Comparison of ENCODE assay signal across 31 mouse cellular contexts in genomic region chr7:52278262-52278661, GRCm38 (mm10).
"Had no signal": no experiment of that assay in that cellular context is flagged by ENCODE, and none has a peak within 500 bp of the region (broad histone marks: within the 10 kb centered on the region; RNA-seq: fewer than 3 reads in every experiment).

No protein-coding gene starts in this region.

- H3K9me3 ChIP-seq: limb, embryonic 12.5 days; limb, embryonic 13.5 days; liver, embryonic 12.5 days; liver, embryonic 13.5 days; lung, embryonic 15.5 days; midbrain, embryonic 10.5 days; midbrain, embryonic 12.5 days; midbrain, embryonic 13.5 days; midbrain, embryonic 15.5 days; neural tube, embryonic 12.5 days; neural tube, embryonic 13.5 days had no signal

- H3K4me1 ChIP-seq: limb, embryonic 12.5 days; limb, embryonic 13.5 days; liver, embryonic 12.5 days; liver, embryonic 13.5 days; liver, embryonic 15.5 days; lung, embryonic 15.5 days; megakaryocyte, embryonic 14.5 days; midbrain, embryonic 10.5 days; midbrain, embryonic 12.5 days; midbrain, embryonic 13.5 days; midbrain, embryonic 15.5 days; neural tube, embryonic 12.5 days; neural tube, embryonic 13.5 days had no signal

- ATAC-seq: liver, embryonic 12.5 days; liver, postnatal 0 days; lung, postnatal 0 days; midbrain, embryonic 13.5 days; midbrain, embryonic 15.5 days; midbrain, embryonic 16.5 days had no signal

- H3K4me2 ChIP-seq: limb, embryonic 12.5 days; limb, embryonic 13.5 days; liver, embryonic 11.5 days; liver, embryonic 12.5 days; liver, embryonic 13.5 days; liver, embryonic 15.5 days; lung, embryonic 14.5 days; lung, embryonic 15.5 days; midbrain, embryonic 11.5 days; midbrain, embryonic 12.5 days; midbrain, embryonic 13.5 days; midbrain, embryonic 15.5 days; neural tube, embryonic 12.5 days; neural tube, embryonic 13.5 days had no signal

- H3K9ac ChIP-seq: limb, embryonic 12.5 days; limb, embryonic 13.5 days; liver, embryonic 12.5 days; liver, embryonic 13.5 days; liver, embryonic 14.5 days; liver, embryonic 15.5 days; liver, postnatal 0 days; lung, embryonic 14.5 days; lung, embryonic 15.5 days; midbrain, embryonic 12.5 days; midbrain, embryonic 13.5 days; midbrain, embryonic 15.5 days; neural tube, embryonic 12.5 days; neural tube, embryonic 13.5 days had no signal

- DNase-seq: left cerebral cortex, postnatal 4 days; liver; liver, embryonic 13.5 days; liver, postnatal 0 days; lung, adult 18-20 months; lung, adult 2 months; lung, embryonic 14.5 days; lung, postnatal 10 days; lung, postnatal 14 days; lung, postnatal 36 days; lung, postnatal 4 days; midbrain, embryonic 14.5 days had no signal

- H3K36me3 ChIP-seq: limb, embryonic 12.5 days; limb, embryonic 13.5 days; liver, embryonic 12.5 days; liver, embryonic 13.5 days; liver, embryonic 15.5 days; lung, embryonic 15.5 days; midbrain, embryonic 10.5 days; midbrain, embryonic 12.5 days; midbrain, embryonic 13.5 days; midbrain, embryonic 15.5 days; neural tube, embryonic 12.5 days; neural tube, embryonic 13.5 days had no signal

- H3K27ac ChIP-seq: limb, embryonic 12.5 days; limb, embryonic 13.5 days; liver, embryonic 12.5 days; liver, embryonic 13.5 days; liver, embryonic 14.5 days; liver, embryonic 15.5 days; lung, embryonic 15.5 days; macrophage; midbrain, embryonic 10.5 days; midbrain, embryonic 12.5 days; midbrain, embryonic 13.5 days; midbrain, embryonic 15.5 days; neural tube, embryonic 12.5 days; neural tube, embryonic 13.5 days had no signal

- H3K4me3 ChIP-seq: limb, embryonic 12.5 days; limb, embryonic 13.5 days; liver, embryonic 12.5 days; liver, embryonic 13.5 days; liver, embryonic 15.5 days; lung, embryonic 15.5 days; megakaryocyte, embryonic 14.5 days; midbrain, embryonic 10.5 days; midbrain, embryonic 12.5 days; midbrain, embryonic 13.5 days; midbrain, embryonic 15.5 days; myocyte; neural tube, embryonic 12.5 days; neural tube, embryonic 13.5 days had no signal

- H3K27me3 ChIP-seq: limb, embryonic 12.5 days; limb, embryonic 13.5 days; liver, embryonic 12.5 days; liver, embryonic 13.5 days; liver, embryonic 15.5 days; lung, embryonic 15.5 days; megakaryocyte, embryonic 14.5 days; midbrain, embryonic 12.5 days; midbrain, embryonic 13.5 days; midbrain, embryonic 15.5 days; neural tube, embryonic 12.5 days; neural tube, embryonic 13.5 days had no signal
